Mouse (Mus musculus): ENCODE results near the gene Olfr164. TPM values are rescaled to one million over a fixed set of nuclear protein-coding genes. Genes with fewer than 3 reads are reported as not detected.

The Olfr164 gene
- not detected in 2 replicates for polyA plus RNA-seq (2016; fragmentation: Nextera tagmentation; extraction: Ambion mirVana)

- Histone ChIP-seq H3K4me3 (no peak within 1 kb of the TSS), H3K27ac (no peak within 1 kb of the TSS), H3K9me3 (0 out of 2 replicates have a peak, but pooled peaks cover under 1% of the 10 kb centered on the region), H3K4me1 (replicated peaks) (no peaks in the 10 kb centered on the region), H3K27me3 (ENCODE audit: insufficient read depth, poor library complexity, severe bottlenecking) (no peaks in the 10 kb centered on the region), H3K36me3 (no peaks in the 10 kb centered on the region)
- no peak for DNase-seq (ENCODE audit: low spot score)
- WGBS: 62% methylated on average over 1 of the region's 1 CpGs
These were observed at the start of gene Olfr164 for GRCm38 (mm10) chr16:19313964-19314363. TSS of gene Olfr164 (minus strand) at chr16:19314064.

- DNase-seq (ENCODE audit: low spot score): no peak
- Histone ChIP-seq H3K4me3 (no peak overlapping the region), H3K4me1 (replicated peaks) (no peaks in the 10 kb centered on the region), H3K9me3 (0 out of 2 replicates have a peak, but pooled peaks cover 8% of the 10 kb centered on the region), H3K27me3 (ENCODE audit: insufficient read depth, poor library complexity, severe bottlenecking) (no peaks in the 10 kb centered on the region), H3K27ac (no peak overlapping the region), H3K36me3 (no peaks in the 10 kb centered on the region)
- 90% methylated on average over 6 of the region's 6 CpGs for WGBS
These were observed 35.2 kb upstream of the Olfr164 start for GRCm38 (mm10) chr16:19349111-19349510.

DNA sequence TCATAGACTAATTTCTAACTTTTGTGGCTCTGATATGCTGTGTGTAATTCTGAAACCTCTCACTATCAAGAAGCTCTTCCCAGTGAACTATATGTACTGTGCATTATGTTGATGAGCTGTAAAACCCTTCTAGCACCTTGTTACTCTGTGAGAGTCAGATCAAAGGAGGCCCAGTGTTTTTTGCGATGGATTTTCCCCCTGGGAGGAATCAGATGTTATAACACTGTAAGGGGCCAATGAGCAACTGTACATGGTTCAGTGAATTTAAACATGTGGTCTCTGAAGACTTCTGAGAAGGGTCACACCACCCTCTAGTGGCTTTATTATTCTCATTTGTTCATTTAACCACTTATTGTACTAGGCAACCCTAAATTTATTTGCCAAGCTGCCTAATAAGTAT is 50.6 kb downstream of the Olfr164 start:
- WGBS: 39% methylated on average over 1 of the region's 1 CpGs
- Histone ChIP-seq H3K36me3 (no peaks in the 10 kb centered on the region), H3K27ac (no peak overlapping the region), H3K4me1 (replicated peaks) (no peaks in the 10 kb centered on the region), H3K27me3 (ENCODE audit: insufficient read depth, poor library complexity, severe bottlenecking) (no peaks in the 10 kb centered on the region), H3K4me3 (no peak overlapping the region), H3K9me3 (no peaks in the 10 kb centered on the region)
- DNase-seq (ENCODE audit: low spot score): no peak

- Histone ChIP-seq H3K4me1 (replicated peaks) (no peaks in the 10 kb centered on the region), H3K4me3 (no peak overlapping the region), H3K9me3 (no peaks in the 10 kb centered on the region), H3K27me3 (ENCODE audit: insufficient read depth, poor library complexity, severe bottlenecking) (no peaks in the 10 kb centered on the region), H3K27ac (no peak overlapping the region), H3K36me3 (no peaks in the 10 kb centered on the region)
- WGBS: 71% methylated on average over 1 of the region's 1 CpGs
- no peak for DNase-seq (ENCODE audit: low spot score)
These were observed 53.1 kb downstream of the Olfr164 start for GRCm38 (mm10) chr16:19260780-19261179.

- Histone ChIP-seq H3K27me3 (ENCODE audit: insufficient read depth, poor library complexity, severe bottlenecking) (no peaks in the 10 kb centered on the region), H3K9me3 (0 out of 2 replicates have a peak, but pooled peaks cover 5% of the 10 kb centered on the region), H3K36me3 (no peaks in the 10 kb centered on the region), H3K27ac (no peak overlapping the region), H3K4me1 (replicated peaks) (no peaks in the 10 kb centered on the region), H3K4me3 (no peak overlapping the region)
- WGBS: 87% methylated on average over 1 of the region's 1 CpGs
- no peak for DNase-seq (ENCODE audit: low spot score)
These were observed 68.0 kb downstream of the Olfr164 start for GRCm38 (mm10) chr16:19245835-19246234.

DNA sequence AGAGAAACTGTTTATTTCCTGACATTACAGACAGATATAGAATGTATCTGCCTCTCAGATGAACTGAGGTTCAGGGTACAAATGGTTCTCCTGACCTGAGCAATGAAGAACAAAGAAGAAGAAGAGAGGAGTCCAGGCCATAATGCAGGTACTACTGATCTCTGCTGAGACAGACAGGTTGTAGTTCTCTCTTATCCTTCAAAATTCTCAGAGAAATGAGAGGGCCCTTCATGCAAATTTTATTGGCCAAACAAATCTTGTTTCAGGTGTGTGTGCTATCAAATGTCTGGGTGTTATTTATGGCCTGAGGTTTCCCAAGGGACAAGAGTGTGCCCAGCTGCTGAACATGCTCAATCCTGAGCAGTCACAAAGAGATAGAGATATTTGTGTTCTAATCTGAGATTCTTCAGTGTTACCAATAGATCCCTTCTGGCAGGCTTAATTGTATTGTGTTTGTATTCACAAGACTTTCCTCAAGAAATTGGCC is 72.3 kb downstream of the Olfr164 start:
- no peak for DNase-seq (ENCODE audit: low spot score)
- H3K9me3 ChIP-seq: peaks cover 6% of the 10 kb centered on the region; the same call in 1 of the 2 replicates
- H3K4me1 ChIP-seq (replicated peaks): no peaks in the 10 kb centered on the region
- no peaks in the 10 kb centered on the region for H3K36me3 ChIP-seq
- no peak overlapping the region for H3K27ac ChIP-seq
- H3K4me3 ChIP-seq: no peak overlapping the region
- no peaks in the 10 kb centered on the region for H3K27me3 ChIP-seq (ENCODE audit: insufficient read depth, poor library complexity, severe bottlenecking)

DNA sequence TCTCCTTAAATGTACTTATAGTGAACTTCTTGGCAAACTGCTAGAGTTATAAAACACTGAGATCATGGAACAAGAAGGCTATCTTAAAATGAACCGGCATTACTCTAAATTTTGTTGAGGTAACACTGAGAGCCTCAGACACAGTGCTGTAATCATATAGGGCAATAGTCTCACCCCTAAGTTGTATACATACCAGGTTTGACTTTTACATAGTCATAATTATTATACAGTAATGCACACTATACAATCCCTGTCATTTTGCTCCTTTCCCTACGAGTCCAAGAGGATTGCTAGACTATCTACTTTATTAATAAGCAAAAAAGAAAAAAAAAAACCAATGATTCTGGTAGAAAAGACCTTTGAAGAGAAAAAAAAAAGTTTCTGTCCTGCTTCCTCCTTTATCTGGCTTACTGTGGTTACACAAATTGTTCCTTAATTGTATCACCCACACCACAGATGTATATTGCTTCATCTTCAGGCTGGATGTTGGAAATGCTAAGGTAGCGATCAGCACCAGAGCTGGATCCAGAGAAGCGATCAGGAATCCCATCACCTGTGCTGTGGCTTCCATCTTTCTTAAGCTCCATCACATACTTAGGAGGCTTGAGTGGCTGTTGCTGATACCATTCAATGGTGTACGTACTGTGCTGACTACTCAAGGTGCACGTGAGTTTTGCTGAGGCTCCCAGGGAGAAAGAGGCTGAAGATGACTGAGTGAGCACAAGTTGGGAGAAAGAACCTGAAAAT is 72.9 kb downstream of the Olfr164 start:
- Histone ChIP-seq H3K9me3 (peaks cover 9% of the 10 kb centered on the region; the same call in 1 of the 2 replicates), H3K27me3 (ENCODE audit: insufficient read depth, poor library complexity, severe bottlenecking) (no peaks in the 10 kb centered on the region), H3K27ac (no peak overlapping the region), H3K36me3 (no peaks in the 10 kb centered on the region), H3K4me1 (replicated peaks) (no peaks in the 10 kb centered on the region), H3K4me3 (no peak overlapping the region)
- no peak for DNase-seq (ENCODE audit: low spot score)
- WGBS: 82% methylated on average over 6 of the region's 6 CpGs

DNA sequence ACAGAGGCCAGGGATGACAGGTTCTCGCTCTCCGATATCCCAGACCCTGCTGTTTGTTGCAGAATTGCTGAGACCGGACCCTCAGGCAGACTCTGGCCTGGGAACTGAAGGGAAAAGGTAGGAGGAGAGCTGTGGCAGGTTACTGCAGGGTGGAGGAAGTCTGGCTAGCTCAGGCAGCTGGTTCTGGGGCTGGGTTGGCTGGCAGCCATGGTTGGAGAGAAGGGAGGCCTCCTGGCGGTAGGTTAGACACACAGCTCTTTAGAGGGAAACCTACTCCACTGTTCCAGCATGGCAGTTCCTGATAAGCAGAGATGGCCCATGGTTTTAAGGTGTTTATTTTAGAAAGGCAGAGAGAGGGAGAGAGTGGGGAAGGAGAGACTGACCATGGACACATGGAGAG is 77.1 kb downstream of the Olfr164 start:
- no peaks in the 10 kb centered on the region for H3K27me3 ChIP-seq (ENCODE audit: insufficient read depth, poor library complexity, severe bottlenecking)
- WGBS: 90% methylated on average over 4 of the region's 4 CpGs
- H3K4me3 ChIP-seq: no peak overlapping the region
- H3K4me1 ChIP-seq (replicated peaks): no peaks in the 10 kb centered on the region
- DNase-seq (ENCODE audit: low spot score): no peak
- no peak overlapping the region for H3K27ac ChIP-seq
- H3K36me3 ChIP-seq: no peaks in the 10 kb centered on the region
- peaks cover 9% of the 10 kb centered on the region; the same call in 1 of the 2 replicates for H3K9me3 ChIP-seq

Other genes with a start within 250 kb of the Olfr164 start
- not detected in 2 replicates for gene Olfr165, start 109.1 kb upstream of the Olfr164 start, polyA plus RNA-seq (2016; fragmentation: Nextera tagmentation; extraction: Ambion mirVana)
- not detected in 2 replicates for gene Olfr166, start 169.6 kb upstream of the Olfr164 start, polyA plus RNA-seq (2016; fragmentation: Nextera tagmentation; extraction: Ambion mirVana)
- not detected in 2 replicates for gene Olfr167, start 208.2 kb upstream of the Olfr164 start, polyA plus RNA-seq (2016; fragmentation: Nextera tagmentation; extraction: Ambion mirVana)
- gene Olfr168, start 221.5 kb upstream of the Olfr164 start, polyA plus RNA-seq (2016; fragmentation: Nextera tagmentation; extraction: Ambion mirVana): not detected in 2 replicates

All from hindbrain, embryonic 10.5 days (tissue).